Mouse (Mus musculus) olfactory bulb, adult 2 months (tissue): ENCODE data around the gene Nol4l.

Experiments used
- CTCF ChIP-seq: fragments of 200-500 bp; IDR thresholded peaks from 2 replicates; pipeline ENCODE4 v1.5.1; 2012; ENCODE audit warnings: low read depth, mild to moderate bottlenecking, low read length, moderate library complexity; ENCODE audit not compliant: insufficient read depth
- POLR2A ChIP-seq: fragments of 200-500 bp; IDR thresholded peaks from 2 replicates; pipeline ENCODE4 v1.6.1; 2012; ENCODE audit warnings: mild to moderate bottlenecking, low read depth, low read length, moderate library complexity; ENCODE audit not compliant: insufficient read depth

- TF ChIP-seq POLR2A, result no peak
- no peak for TF ChIP-seq CTCF
Measured at GRCm38 (mm10) chr2:153432492-153432891, 97.3 kb downstream of the Nol4l start.
